Mouse (Mus musculus) MEL (cell line): ENCODE measurements around the gene Fabp2. TPM values are rescaled to one million over a fixed set of nuclear protein-coding genes. Genes with fewer than 3 reads are reported as not detected.

Experiments
- DNase-seq: peaks from one replicate; pipeline ENCODE4 v3.0.0; 2011; ENCODE audit warnings: low read depth, low spot score
- H3K27ac ChIP-seq: 2 replicates; pipeline ENCODE4 v1.5.1; 2012; ENCODE audit warnings: low read depth, mild to moderate bottlenecking, control low read depth, low read length, moderate library complexity; ENCODE audit not compliant: control insufficient read depth
- H3K27me3 ChIP-seq, 2 experiments: fragments of 150-350 bp in 1 of 2; sonication (generic) in 1 of 2; 2 replicates each; pipeline ENCODE4 v1.6.1; 2012; ENCODE audit warnings: low read length in 2 of 2, mild to moderate bottlenecking in 2 of 2, improper control_type of control experiment in 1 of 2, moderate library complexity in 1 of 2; ENCODE audit not compliant: insufficient read depth in 2 of 2, control insufficient read depth in 1 of 2
- H3K36me3 ChIP-seq, 2 experiments: 2 replicates each; pipeline ENCODE4 v1.6.1; 2012 to 2014; ENCODE audit warnings: low read length in 2 of 2, improper control_type of control experiment in 1 of 2, inconsistent platforms in 1 of 2, mild to moderate bottlenecking in 1 of 2; ENCODE audit not compliant: insufficient read depth in 2 of 2, control insufficient read depth in 1 of 2
- H3K4me1 ChIP-seq, 2 experiments: fragments of 150-350 bp in 1 of 2; sonication (generic) in 1 of 2; 2 replicates each; pipeline ENCODE4 v1.6.1; 2012; ENCODE audit warnings: low read length in 2 of 2, improper control_type of control experiment in 1 of 2, mild to moderate bottlenecking in 1 of 2; ENCODE audit not compliant: insufficient read depth in 2 of 2, control insufficient read depth in 1 of 2
- H3K4me3 ChIP-seq, 2 experiments: fragments of 150-350 bp in 1 of 2; sonication (generic) in 1 of 2; 2 replicates each; pipeline ENCODE4 v1.5.1; 2012; ENCODE audit warnings: low read depth in 2 of 2, low read length in 2 of 2, mild to moderate bottlenecking in 2 of 2, moderate library complexity in 2 of 2, control low read depth in 1 of 2, improper control_type of control experiment in 1 of 2; ENCODE audit not compliant: control insufficient read depth in 1 of 2, insufficient read depth in 1 of 2
- H3K79me2 ChIP-seq: 2 replicates; pipeline ENCODE4 v1.6.1; 2012; ENCODE audit warnings: mild to moderate bottlenecking, low read length, moderate library complexity; ENCODE audit not compliant: control insufficient read depth, poor library complexity, insufficient read depth
- H3K9ac ChIP-seq: 2 replicates; pipeline ENCODE4 v1.6.1; 2012; ENCODE audit warnings: low read depth, mild to moderate bottlenecking, control low read depth, low read length, moderate library complexity; ENCODE audit not compliant: control insufficient read depth, poor library complexity, severe bottlenecking
- H3K9me3 ChIP-seq: fragments of 150-350 bp; sonication (generic); replicated peaks from 2 replicates; pipeline ENCODE4 v1.6.1; 2012; ENCODE audit warnings: mild to moderate bottlenecking, low read length, improper control_type of control experiment, moderate library complexity; ENCODE audit not compliant: insufficient read depth
- CHD2 ChIP-seq: IDR thresholded peaks from 2 replicates; pipeline ENCODE4 v1.6.1; 2011; ENCODE audit warnings: low read length, improper control_type of control experiment
- CTCF ChIP-seq, 3 experiments: IDR thresholded peaks in 2 of 3; conservative IDR thresholded peaks in 1 of 3; 2 replicates each; pipeline ENCODE4 v1.5.1; 2011 to 2012; ENCODE audit warnings: low read length in 3 of 3, low read depth in 2 of 3, mild to moderate bottlenecking in 2 of 3, improper control_type of control experiment in 1 of 3, inconsistent platforms in 1 of 3, mixed read lengths in 1 of 3, moderate library complexity in 1 of 3; ENCODE audit not compliant: control insufficient read depth in 1 of 3, insufficient read depth in 1 of 3, poor library complexity in 1 of 3, severe bottlenecking in 1 of 3
- ETS1 ChIP-seq: IDR thresholded peaks from 2 replicates; pipeline ENCODE4 v1.6.1; 2012; ENCODE audit warnings: low read depth, mild to moderate bottlenecking, inconsistent platforms, low read length, improper control_type of control experiment, moderate library complexity
- KAT2A ChIP-seq: conservative IDR thresholded peaks from 2 replicates; pipeline ENCODE4 v1.6.1; 2012; ENCODE audit warnings: low read depth, low read length, improper control_type of control experiment, inconsistent platforms
- MAFK ChIP-seq: IDR thresholded peaks from 2 replicates; pipeline ENCODE4 v1.6.1; 2011; ENCODE audit warnings: low read depth, mild to moderate bottlenecking, low read length, improper control_type of control experiment, borderline replicate concordance
- MYC ChIP-seq: IDR thresholded peaks from 2 replicates; pipeline ENCODE4 v1.6.1; 2011; ENCODE audit warnings: low read depth, mild to moderate bottlenecking, low read length, improper control_type of control experiment, moderate library complexity
- POLR2A ChIP-seq, 2 experiments: IDR thresholded peaks; 2 replicates each; pipeline ENCODE4 v1.6.1; 2011 to 2012; ENCODE audit warnings: low read length in 2 of 2, mild to moderate bottlenecking in 2 of 2, control low read depth in 1 of 2, improper control_type of control experiment in 1 of 2, low read depth in 1 of 2, moderate library complexity in 1 of 2; ENCODE audit not compliant: control insufficient read depth in 1 of 2, insufficient read depth in 1 of 2, poor library complexity in 1 of 2
- POLR2AphosphoS2 ChIP-seq: IDR thresholded peaks from 2 replicates; pipeline ENCODE4 v1.6.1; 2011; ENCODE audit warnings: low read length, improper control_type of control experiment
- RAD21 ChIP-seq: IDR thresholded peaks from 2 replicates; pipeline ENCODE4 v1.6.1; 2011; ENCODE audit warnings: mild to moderate bottlenecking, low read depth, low read length, improper control_type of control experiment
- SIN3A ChIP-seq: IDR thresholded peaks from 2 replicates; pipeline ENCODE4 v1.6.1; 2012; ENCODE audit warnings: low read length, improper control_type of control experiment, inconsistent platforms
- SMC3 ChIP-seq: IDR thresholded peaks from 2 replicates; pipeline ENCODE4 v1.6.1; 2011; ENCODE audit warnings: low read depth, low read length, improper control_type of control experiment
- TAL1 ChIP-seq: IDR thresholded peaks from 2 replicates; pipeline ENCODE4 v1.6.1; 2012; ENCODE audit warnings: mild to moderate bottlenecking, inconsistent platforms, low read length, moderate library complexity, mixed read lengths
- TBP ChIP-seq: IDR thresholded peaks from 2 replicates; pipeline ENCODE4 v1.8.0; 2011; ENCODE audit warnings: low read depth, low read length, improper control_type of control experiment
- TCF12 ChIP-seq: IDR thresholded peaks from 2 replicates; pipeline ENCODE4 v1.6.1; 2014; ENCODE audit warnings: low read depth, mild to moderate bottlenecking, inconsistent platforms, low read length, improper control_type of control experiment, moderate library complexity
- ZC3H11A ChIP-seq: IDR thresholded peaks from 2 replicates; pipeline ENCODE4 v1.6.1; 2012; ENCODE audit warnings: low read depth, mild to moderate bottlenecking, inconsistent platforms, low read length, improper control_type of control experiment
- ZMIZ1 ChIP-seq: IDR thresholded peaks from 2 replicates; pipeline ENCODE4 v1.6.1; 2012; ENCODE audit warnings: low read depth, mild to moderate bottlenecking, inconsistent platforms, low read length, improper control_type of control experiment, moderate library complexity
- polyA plus RNA-seq, 2 experiments: library from polyadenylated mRNA; stranded (reverse) in 1 of 2; unstranded in 1 of 2; fragments of >175 nt in 1 of 2; fragments of >200 nt in 1 of 2; gene quantifications; 2 replicates each; pipeline versions ENCODE4 v1.2.1 to v1.2.4; 2012; ENCODE audit warnings: low replicate concordance in 2 of 2, low read depth in 1 of 2; ENCODE audit not compliant: insufficient read length in 2 of 2, insufficient read depth in 1 of 2, missing spikeins in 1 of 2
- total RNA-seq: library from RNA; depleted of rRNA; stranded (reverse); fragments of 300-350 nt; gene quantifications from 2 replicates; pipeline ENCODE4 v1.2.3, GENCODE M21; 2012; rRNA removed

Fabp2 gene
- total and polyA plus RNA-seq, 3 experiments, result not detected

DNA sequence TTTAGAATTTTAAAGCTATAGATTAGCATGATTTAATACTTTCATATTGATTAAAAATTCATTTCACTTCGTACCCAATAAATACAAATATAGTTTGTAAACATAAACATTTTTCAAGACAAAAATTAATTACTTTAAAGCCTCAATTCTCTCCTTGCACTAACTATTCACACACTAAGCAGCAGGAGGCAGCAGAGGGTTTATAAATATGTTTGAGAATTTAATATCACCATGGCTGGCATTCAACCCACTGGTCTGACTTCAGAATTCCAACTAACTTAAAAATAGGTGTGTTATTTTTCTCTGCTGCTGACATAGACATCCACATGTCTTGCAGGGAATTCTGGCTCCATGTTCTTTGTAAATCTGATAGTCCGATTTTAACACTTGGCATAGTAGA lies 44.3 kb downstream of the Fabp2 start:
- peak; percentile 55 for DNase-seq
- no peaks in the 10 kb centered on the region for H3K9me3 ChIP-seq
- TF ChIP-seq POLR2A (IDR thresholded peaks at IDR 0.05; ENCODE audit: control insufficient read depth in 1 of 2, insufficient read depth in 1 of 2, low read depth in 1 of 2, low read length in 2 of 2, poor library complexity in 1 of 2), result no peak
- TF ChIP-seq ZMIZ1, result no peak
- no peak for TF ChIP-seq CHD2
- peak; percentile 75 for TF ChIP-seq SMC3
- TF ChIP-seq RAD21, result peak; percentile 77
- peak; percentile 20 to 71 (median 29); a peak in 3 of 6 replicates for TF ChIP-seq CTCF (IDR thresholded peaks at IDR 0.05 in 2 of 3, conservative IDR thresholded peaks at IDR 0.05 in 1 of 3; ENCODE audit: control insufficient read depth in 1 of 3, insufficient read depth in 1 of 3, low read depth in 2 of 3, low read length in 3 of 3, poor library complexity in 1 of 3, severe bottlenecking in 1 of 3)
- TF ChIP-seq ZC3H11A, result peak; percentile 59
- H3K27me3 ChIP-seq, result no peaks in the 10 kb centered on the region
- no peak overlapping the region for H3K9ac ChIP-seq
- no peak overlapping the region for H3K27ac ChIP-seq
- no peaks in the 10 kb centered on the region for H3K36me3 ChIP-seq
- no peak overlapping the region for H3K4me3 ChIP-seq
- H3K4me1 ChIP-seq, result no peaks in the 10 kb centered on the region
- no peaks in the 10 kb centered on the region for H3K79me2 ChIP-seq

DNA sequence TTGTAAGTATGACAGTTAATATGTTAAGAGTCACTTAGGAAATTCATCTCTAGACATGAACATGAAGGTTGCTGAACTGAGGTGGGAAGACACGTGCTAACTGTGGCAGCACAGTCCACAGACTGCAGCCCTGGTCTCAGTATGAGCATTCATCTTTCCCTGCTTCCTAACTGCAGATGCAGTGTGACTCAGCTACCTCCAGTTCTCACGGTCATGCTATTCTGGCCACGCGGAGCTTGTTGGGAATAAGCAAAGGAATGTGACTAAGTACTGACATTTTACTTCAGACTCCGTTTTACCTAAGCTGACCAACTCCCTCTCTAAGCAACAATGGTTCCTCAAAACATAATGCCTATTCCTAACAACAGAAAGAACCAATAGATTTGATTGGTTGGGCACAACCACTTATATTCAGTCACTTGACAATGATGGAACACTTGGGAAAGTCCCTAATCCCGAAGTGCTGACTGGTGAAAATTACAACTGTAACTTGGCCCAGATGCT lies 48.6 kb downstream of the Fabp2 start:
- H3K4me1 ChIP-seq, result no peaks in the 10 kb centered on the region
- no peaks in the 10 kb centered on the region for H3K79me2 ChIP-seq
- no peaks in the 10 kb centered on the region for H3K9me3 ChIP-seq
- DNase-seq, result no peak
- no peak overlapping the region for H3K4me3 ChIP-seq
- no peak for TF ChIP-seq TBP
- no peak for TF ChIP-seq ETS1
- TF ChIP-seq SIN3A, result no peak
- TF ChIP-seq TCF12, result no peak
- no peak for TF ChIP-seq POLR2AphosphoS2
- no peak for TF ChIP-seq MAFK
- TF ChIP-seq TAL1, result no peak
- no peak for TF ChIP-seq MYC
- no peak for TF ChIP-seq KAT2A
- no peak for TF ChIP-seq SMC3
- no peaks in the 10 kb centered on the region for H3K27me3 ChIP-seq
- no peak overlapping the region for H3K9ac ChIP-seq
- H3K27ac ChIP-seq, result no peak overlapping the region
- H3K36me3 ChIP-seq, result no peaks in the 10 kb centered on the region

Other genes with a start within 250 kb of the Fabp2 start
- not detected in 2 replicates for gene Pde5a, start 166.1 kb upstream of the Fabp2 start, total RNA-seq
- not detected for gene Pde5a, start 166.1 kb upstream of the Fabp2 start, polyA plus RNA-seq
- not detected in 2 replicates for gene Gm10959, start 24.3 kb downstream of the Fabp2 start, total RNA-seq
- not detected for gene Gm10959, start 24.3 kb downstream of the Fabp2 start, polyA plus RNA-seq
- 43.2 and 47.3 TPM in 2 replicates for gene 1810037I17Rik, start 29.1 kb downstream of the Fabp2 start, total RNA-seq
- gene 1810037I17Rik, start 29.1 kb downstream of the Fabp2 start, polyA plus RNA-seq, result 10 to 100 TPM in 1 of 2 experiments, not detected in 1; 64.9 TPM
- gene Usp53, start 89.4 kb downstream of the Fabp2 start, total RNA-seq, result 2.0 and 2.6 TPM in 2 replicates
- gene Usp53, start 89.4 kb downstream of the Fabp2 start, polyA plus RNA-seq, result 1 to 10 TPM in 1 of 2 experiments, not detected in 1; 2.7 TPM
- gene Myoz2, start 139.9 kb downstream of the Fabp2 start, total RNA-seq, result not detected in 2 replicates
- gene Myoz2, start 139.9 kb downstream of the Fabp2 start, polyA plus RNA-seq, result not detected